Mouse (Mus musculus) MEL (cell line): ENCODE data around the gene Gjc1. TPM values are rescaled to one million over a fixed set of nuclear protein-coding genes. Genes with fewer than 3 reads are reported as not detected.

Experiments used
- DNase-seq: peaks from one replicate; pipeline ENCODE4 v3.0.0; 2011; ENCODE audit warnings: low read depth, low spot score
- H3K27ac ChIP-seq: 2 replicates; pipeline ENCODE4 v1.5.1; 2012; ENCODE audit warnings: low read depth, mild to moderate bottlenecking, control low read depth, low read length, moderate library complexity; ENCODE audit not compliant: control insufficient read depth
- H3K27me3 ChIP-seq, 2 experiments: fragments of 150-350 bp in 1 of 2; sonication (generic) in 1 of 2; 2 replicates each; pipeline ENCODE4 v1.6.1; 2012; ENCODE audit warnings: low read length in 2 of 2, mild to moderate bottlenecking in 2 of 2, improper control_type of control experiment in 1 of 2, moderate library complexity in 1 of 2; ENCODE audit not compliant: insufficient read depth in 2 of 2, control insufficient read depth in 1 of 2
- H3K36me3 ChIP-seq, 2 experiments: 2 replicates each; pipeline ENCODE4 v1.6.1; 2012 to 2014; ENCODE audit warnings: low read length in 2 of 2, improper control_type of control experiment in 1 of 2, inconsistent platforms in 1 of 2, mild to moderate bottlenecking in 1 of 2; ENCODE audit not compliant: insufficient read depth in 2 of 2, control insufficient read depth in 1 of 2
- H3K4me1 ChIP-seq, 2 experiments: fragments of 150-350 bp in 1 of 2; sonication (generic) in 1 of 2; 2 replicates each; pipeline ENCODE4 v1.6.1; 2012; ENCODE audit warnings: low read length in 2 of 2, improper control_type of control experiment in 1 of 2, mild to moderate bottlenecking in 1 of 2; ENCODE audit not compliant: insufficient read depth in 2 of 2, control insufficient read depth in 1 of 2
- H3K4me3 ChIP-seq, 2 experiments: fragments of 150-350 bp in 1 of 2; sonication (generic) in 1 of 2; 2 replicates each; pipeline ENCODE4 v1.5.1; 2012; ENCODE audit warnings: low read depth in 2 of 2, low read length in 2 of 2, mild to moderate bottlenecking in 2 of 2, moderate library complexity in 2 of 2, control low read depth in 1 of 2, improper control_type of control experiment in 1 of 2; ENCODE audit not compliant: control insufficient read depth in 1 of 2, insufficient read depth in 1 of 2
- H3K79me2 ChIP-seq: 2 replicates; pipeline ENCODE4 v1.6.1; 2012; ENCODE audit warnings: mild to moderate bottlenecking, low read length, moderate library complexity; ENCODE audit not compliant: control insufficient read depth, poor library complexity, insufficient read depth
- H3K9ac ChIP-seq: 2 replicates; pipeline ENCODE4 v1.6.1; 2012; ENCODE audit warnings: low read depth, mild to moderate bottlenecking, control low read depth, low read length, moderate library complexity; ENCODE audit not compliant: control insufficient read depth, poor library complexity, severe bottlenecking
- H3K9me3 ChIP-seq: fragments of 150-350 bp; sonication (generic); replicated peaks from 2 replicates; pipeline ENCODE4 v1.6.1; 2012; ENCODE audit warnings: mild to moderate bottlenecking, low read length, improper control_type of control experiment, moderate library complexity; ENCODE audit not compliant: insufficient read depth
- CHD1 ChIP-seq: IDR thresholded peaks from 2 replicates; pipeline ENCODE4 v1.6.1; 2012; ENCODE audit warnings: low read depth, mild to moderate bottlenecking, inconsistent platforms, low read length, improper control_type of control experiment
- CHD2 ChIP-seq: IDR thresholded peaks from 2 replicates; pipeline ENCODE4 v1.6.1; 2011; ENCODE audit warnings: low read length, improper control_type of control experiment
- CTCF ChIP-seq, 3 experiments: IDR thresholded peaks in 2 of 3; conservative IDR thresholded peaks in 1 of 3; 2 replicates each; pipeline ENCODE4 v1.5.1; 2011 to 2012; ENCODE audit warnings: low read length in 3 of 3, low read depth in 2 of 3, mild to moderate bottlenecking in 2 of 3, improper control_type of control experiment in 1 of 3, inconsistent platforms in 1 of 3, mixed read lengths in 1 of 3, moderate library complexity in 1 of 3; ENCODE audit not compliant: control insufficient read depth in 1 of 3, insufficient read depth in 1 of 3, poor library complexity in 1 of 3, severe bottlenecking in 1 of 3
- E2F4 ChIP-seq: IDR thresholded peaks from 2 replicates; pipeline ENCODE4 v1.6.1; 2011; ENCODE audit warnings: low read depth, low read length, improper control_type of control experiment, borderline replicate concordance
- EP300 ChIP-seq, 2 experiments: IDR thresholded peaks; 2 replicates each; pipeline ENCODE4 v1.6.1; 2011; ENCODE audit warnings: improper control_type of control experiment in 2 of 2, low read length in 2 of 2, low read depth in 1 of 2, mild to moderate bottlenecking in 1 of 2
- GABPA ChIP-seq: IDR thresholded peaks from 2 replicates; pipeline ENCODE4 v1.6.1; 2012; ENCODE audit warnings: low read depth, mild to moderate bottlenecking, inconsistent platforms, low read length, improper control_type of control experiment, moderate library complexity
- GATA1 ChIP-seq: IDR thresholded peaks from 2 replicates; pipeline ENCODE4 v1.6.1; 2011; ENCODE audit warnings: low read depth, low read length, improper control_type of control experiment
- JUND ChIP-seq: IDR thresholded peaks from 2 replicates; pipeline ENCODE4 v1.6.1; 2011; ENCODE audit warnings: low read depth, mild to moderate bottlenecking, improper control_type of control experiment, low read length
- MAZ ChIP-seq: IDR thresholded peaks from 2 replicates; pipeline ENCODE4 v1.6.1; 2012; ENCODE audit warnings: low read depth, mild to moderate bottlenecking, inconsistent platforms, low read length, improper control_type of control experiment
- MYC ChIP-seq: IDR thresholded peaks from 2 replicates; pipeline ENCODE4 v1.6.1; 2011; ENCODE audit warnings: low read depth, mild to moderate bottlenecking, low read length, improper control_type of control experiment, moderate library complexity
- NELFE ChIP-seq: IDR thresholded peaks from 2 replicates; pipeline ENCODE4 v1.6.1; 2011; ENCODE audit warnings: low read depth, low read length, improper control_type of control experiment
- NRF1 ChIP-seq: IDR thresholded peaks from 2 replicates; pipeline ENCODE4 v1.6.1; 2014; ENCODE audit warnings: low read depth, mild to moderate bottlenecking, inconsistent platforms, low read length, improper control_type of control experiment, moderate library complexity; ENCODE audit not compliant: poor library complexity, insufficient read depth, severe bottlenecking
- POLR2A ChIP-seq, 2 experiments: IDR thresholded peaks; 2 replicates each; pipeline ENCODE4 v1.6.1; 2011 to 2012; ENCODE audit warnings: low read length in 2 of 2, mild to moderate bottlenecking in 2 of 2, control low read depth in 1 of 2, improper control_type of control experiment in 1 of 2, low read depth in 1 of 2, moderate library complexity in 1 of 2; ENCODE audit not compliant: control insufficient read depth in 1 of 2, insufficient read depth in 1 of 2, poor library complexity in 1 of 2
- POLR2AphosphoS5 ChIP-seq: IDR thresholded peaks from 2 replicates; pipeline ENCODE4 v1.6.1; 2012; ENCODE audit warnings: low read depth, borderline replicate concordance, mild to moderate bottlenecking, inconsistent platforms, low read length, moderate library complexity, mixed read lengths
- RAD21 ChIP-seq: IDR thresholded peaks from 2 replicates; pipeline ENCODE4 v1.6.1; 2011; ENCODE audit warnings: mild to moderate bottlenecking, low read depth, low read length, improper control_type of control experiment
- RCOR1 ChIP-seq: IDR thresholded peaks from 2 replicates; pipeline ENCODE4 v1.6.1; 2012; ENCODE audit warnings: low read depth, mild to moderate bottlenecking, inconsistent platforms, low read length, improper control_type of control experiment
- USF1 ChIP-seq: IDR thresholded peaks from 2 replicates; pipeline ENCODE4 v1.6.1; 2014; ENCODE audit warnings: low read depth, mild to moderate bottlenecking, inconsistent platforms, low read length, improper control_type of control experiment, moderate library complexity
- USF2 ChIP-seq, 2 experiments: IDR thresholded peaks; 2 replicates each; pipeline ENCODE4 v1.6.1; 2011 to 2012; ENCODE audit warnings: improper control_type of control experiment in 2 of 2, low read length in 2 of 2, borderline replicate concordance in 1 of 2, inconsistent platforms in 1 of 2, low read depth in 1 of 2, mild to moderate bottlenecking in 1 of 2; ENCODE audit not compliant: insufficient read depth in 1 of 2
- ZC3H11A ChIP-seq: IDR thresholded peaks from 2 replicates; pipeline ENCODE4 v1.6.1; 2012; ENCODE audit warnings: low read depth, mild to moderate bottlenecking, inconsistent platforms, low read length, improper control_type of control experiment
- ZNF384 ChIP-seq: IDR thresholded peaks from 2 replicates; pipeline ENCODE4 v1.6.1; 2012; ENCODE audit warnings: low read depth, mild to moderate bottlenecking, inconsistent platforms, low read length, improper control_type of control experiment
- polyA plus RNA-seq, 2 experiments: library from polyadenylated mRNA; stranded (reverse) in 1 of 2; unstranded in 1 of 2; fragments of >175 nt in 1 of 2; fragments of >200 nt in 1 of 2; gene quantifications; 2 replicates each; pipeline versions ENCODE4 v1.2.1 to v1.2.4; 2012; ENCODE audit warnings: low replicate concordance in 2 of 2, low read depth in 1 of 2; ENCODE audit not compliant: insufficient read length in 2 of 2, insufficient read depth in 1 of 2, missing spikeins in 1 of 2
- total RNA-seq: library from RNA; depleted of rRNA; stranded (reverse); fragments of 300-350 nt; gene quantifications from 2 replicates; pipeline ENCODE4 v1.2.3, GENCODE M21; 2012

Gjc1 gene
- total and polyA plus RNA-seq, 3 experiments = not detected

GRCm38 (mm10) chr11:102780271-102780985 is 39.1 kb downstream of the Gjc1 start:
- no peak overlapping the region for H3K4me3 ChIP-seq
- peaks cover 6 to 14% of the 10 kb centered on the region in 2 experiments for H3K27me3 ChIP-seq
- peak; percentile 16 for DNase-seq
- no peaks in the 10 kb centered on the region for H3K9me3 ChIP-seq
- H3K9ac ChIP-seq = 0 out of 2 replicates have a peak overlapping the region, but pooled peaks have one; percentile 12
- peaks cover 0 to 8% of the 10 kb centered on the region in 2 experiments; a peak in 2 of 4 replicates for H3K4me1 ChIP-seq
- H3K27ac ChIP-seq = no peak overlapping the region
- no peaks in the 10 kb centered on the region for H3K79me2 ChIP-seq
- H3K36me3 ChIP-seq = no peaks in the 10 kb centered on the region
- no peak for TF ChIP-seq USF1
- no peak for TF ChIP-seq GABPA
- TF ChIP-seq CTCF (IDR thresholded peaks at IDR 0.05 in 2 of 3, conservative IDR thresholded peaks at IDR 0.05 in 1 of 3; ENCODE audit: control insufficient read depth in 1 of 3, insufficient read depth in 1 of 3, low read depth in 2 of 3, low read length in 3 of 3, poor library complexity in 1 of 3, severe bottlenecking in 1 of 3) = no peak
- no peak for TF ChIP-seq MYC
- TF ChIP-seq ZNF384 = no peak
- TF ChIP-seq E2F4 = no peak
- no peak for TF ChIP-seq NRF1
- TF ChIP-seq USF2 (IDR thresholded peaks at IDR 0.05; ENCODE audit: borderline replicate concordance in 1 of 2, insufficient read depth in 1 of 2, low read depth in 1 of 2, low read length in 2 of 2) = no peak
- no peak for TF ChIP-seq EP300 (IDR thresholded peaks at IDR 0.05; ENCODE audit: low read depth in 1 of 2, low read length in 2 of 2)

GRCm38 (mm10) chr11:102779824-102780223 is 39.7 kb downstream of the Gjc1 start:
- no peak overlapping the region for H3K27ac ChIP-seq
- H3K36me3 ChIP-seq = no peaks in the 10 kb centered on the region
- no peak overlapping the region for H3K4me3 ChIP-seq
- 0 out of 2 replicates have a peak overlapping the region, but pooled peaks have one; percentile 12 for H3K9ac ChIP-seq
- TF ChIP-seq USF1 = no peak
- TF ChIP-seq NELFE = no peak
- TF ChIP-seq EP300 (IDR thresholded peaks at IDR 0.05; ENCODE audit: low read depth in 1 of 2, low read length in 2 of 2) = no peak
- no peak for TF ChIP-seq GATA1
- no peak for TF ChIP-seq ZNF384
- no peak for TF ChIP-seq USF2 (IDR thresholded peaks at IDR 0.05; ENCODE audit: borderline replicate concordance in 1 of 2, insufficient read depth in 1 of 2, low read depth in 1 of 2, low read length in 2 of 2)
- no peak for TF ChIP-seq MAZ
- no peak for TF ChIP-seq CHD1
- no peak for TF ChIP-seq POLR2AphosphoS5
- TF ChIP-seq POLR2A (IDR thresholded peaks at IDR 0.05; ENCODE audit: control insufficient read depth in 1 of 2, insufficient read depth in 1 of 2, low read depth in 1 of 2, low read length in 2 of 2, poor library complexity in 1 of 2) = no peak
- no peak for TF ChIP-seq ZC3H11A
- no peak for TF ChIP-seq E2F4
- no peak for TF ChIP-seq RCOR1
- TF ChIP-seq CHD2 = no peak
- TF ChIP-seq RAD21 = no peak
- no peak for TF ChIP-seq JUND
- H3K4me1 ChIP-seq = peaks cover 0 to 10% of the 10 kb centered on the region in 2 experiments; a peak in 2 of 4 replicates
- no peak for DNase-seq
- H3K9me3 ChIP-seq = no peaks in the 10 kb centered on the region
- peaks cover 6 to 11% of the 10 kb centered on the region in 2 experiments for H3K27me3 ChIP-seq
- H3K79me2 ChIP-seq = no peaks in the 10 kb centered on the region
